Mouse (Mus musculus): Measurements from ENCODE around the gene Mak.
"Not testable (repeated sequence)": the region's sequence is repeated elsewhere in the genome, so short reads cannot be mapped to it uniquely, and the experiment has no call there.

GRCm38 (mm10) chr13:40998537-40998936 is 81.0 kb downstream of the Mak start:
- not testable (repeated sequence) for TF ChIP-seq GABPA (IDR thresholded peaks at IDR 0.05; ENCODE audit: low read depth, low read length); RAD21 (IDR thresholded peaks at IDR 0.05; ENCODE audit: low read depth, low read length); TCF12 (IDR thresholded peaks at IDR 0.05; ENCODE audit: low read depth, low read length); ZKSCAN1 (IDR thresholded peaks at IDR 0.05; ENCODE audit: low read depth, low read length); CTCF (IDR thresholded peaks at IDR 0.05 in 2 of 3, conservative IDR thresholded peaks at IDR 0.05 in 1 of 3; ENCODE audit: control insufficient read depth in 1 of 3, insufficient read depth in 1 of 3, low read depth in 2 of 3, low read length in 3 of 3, poor library complexity in 1 of 3, severe bottlenecking in 1 of 3); GATA1 (IDR thresholded peaks at IDR 0.05; ENCODE audit: low read depth, low read length); ELF1 (IDR thresholded peaks at IDR 0.05; ENCODE audit: low read depth, low read length); POLR2A (IDR thresholded peaks at IDR 0.05; ENCODE audit: control insufficient read depth in 1 of 2, insufficient read depth in 1 of 2, low read depth in 1 of 2, low read length in 2 of 2, poor library complexity in 1 of 2); ZMIZ1 (IDR thresholded peaks at IDR 0.05; ENCODE audit: low read depth, low read length); E2F4 (IDR thresholded peaks at IDR 0.05; ENCODE audit: borderline replicate concordance, low read depth, low read length); SMC3 (IDR thresholded peaks at IDR 0.05; ENCODE audit: low read depth, low read length); JUND (IDR thresholded peaks at IDR 0.05; ENCODE audit: low read depth, low read length); MAFK (IDR thresholded peaks at IDR 0.05; ENCODE audit: borderline replicate concordance, low read depth, low read length)

Measured in MEL (cell line).